In genomic region chr11:6587249-6587940, GRCm38 (mm10) we compare ENCODE assay signal across 15 mouse cellular contexts. TPM values are rescaled to one million over a fixed set of nuclear protein-coding genes. Genes with fewer than 3 reads are reported as not detected.
A peak's percentile ranks its signal among the peaks of the same experiment; 100 is the strongest.
DNase-seq lines count a peak whose midpoint lies in the region; ATAC-seq and TF ChIP-seq lines count a peak whose summit lies in the region.
"Had no signal": no experiment of that assay in that cellular context is flagged by ENCODE, and none has a peak within 500 bp of the region (broad histone marks: within the 10 kb centered on the region; RNA-seq: fewer than 3 reads in every experiment).

No protein-coding gene starts in this region.

- 61% methylated on average over 7 of the region's 7 CpGs for WGBS in heart, postnatal 0 days
- WGBS in heart, embryonic 12.5 days = 82% methylated on average over 7 of the region's 7 CpGs
- 72% methylated on average over 7 of the region's 7 CpGs for WGBS in intestine, embryonic 16.5 days
- 95% methylated on average over 7 of the region's 7 CpGs for WGBS in forebrain, embryonic 13.5 days
- WGBS in neural tube, embryonic 15.5 days = 92% methylated on average over 7 of the region's 7 CpGs

- no peak for TF ChIP-seq EP300 in heart, postnatal 0 days (IDR thresholded peaks at IDR 0.05; ENCODE audit: low read depth)

- peak; percentile 31; the same call in 1 of the 2 replicates for ATAC-seq in heart, postnatal 0 days (ENCODE audit: insufficient read depth, low read depth)
- no peak for ATAC-seq in heart, embryonic 12.5 days (ENCODE audit: insufficient number of reproducible peaks, low FRiP score)
- peak; percentile 71; the same call in 1 of the 2 replicates for ATAC-seq in intestine, embryonic 16.5 days
- ATAC-seq in forebrain, embryonic 13.5 days = no peak
- ATAC-seq in neural tube, embryonic 15.5 days (ENCODE audit: low FRiP score) = no peak
- ATAC-seq: forebrain, embryonic 16.5 days had no signal

- H3K27me3 ChIP-seq in heart, postnatal 0 days (ENCODE audit: control insufficient read depth, insufficient read depth, low read length) = no peaks in the 10 kb centered on the region
- H3K27me3 ChIP-seq in heart, embryonic 12.5 days (replicated peaks) = no peaks in the 10 kb centered on the region
- no peaks in the 10 kb centered on the region for H3K27me3 ChIP-seq in intestine, embryonic 16.5 days (replicated peaks; ENCODE audit: control insufficient read depth, insufficient read depth, low read length)
- H3K27me3 ChIP-seq in forebrain, embryonic 13.5 days = no peaks in the 10 kb centered on the region
- H3K27me3 ChIP-seq in neural tube, embryonic 15.5 days (replicated peaks) = no peaks in the 10 kb centered on the region
- H3K27me3 ChIP-seq: hindbrain, embryonic 12.5 days had no signal

- H3K27ac ChIP-seq in heart, postnatal 0 days (ENCODE audit: low read depth) = peak overlapping the region; percentile 0; the same call in 1 of the 2 replicates
- no peak overlapping the region for H3K27ac ChIP-seq in heart, embryonic 12.5 days (ENCODE audit: poor library complexity, severe bottlenecking)
- H3K27ac ChIP-seq in intestine, embryonic 16.5 days (ENCODE audit: low read length) = peak overlapping the region; percentile 73
- no peak overlapping the region for H3K27ac ChIP-seq in forebrain, embryonic 13.5 days
- H3K27ac ChIP-seq in neural tube, embryonic 15.5 days (replicated peaks) = no peak overlapping the region
- H3K27ac ChIP-seq: hindbrain, embryonic 12.5 days had no signal

- no peak overlapping the region for H3K9ac ChIP-seq in heart, postnatal 0 days (replicated peaks; ENCODE audit: low read depth, low read length)
- no peak overlapping the region for H3K9ac ChIP-seq in heart, embryonic 12.5 days
- H3K9ac ChIP-seq in intestine, embryonic 16.5 days (ENCODE audit: low read depth, low read length) = no peak overlapping the region
- no peak overlapping the region for H3K9ac ChIP-seq in forebrain, embryonic 13.5 days
- no peak overlapping the region for H3K9ac ChIP-seq in neural tube, embryonic 15.5 days (replicated peaks)
- H3K9ac ChIP-seq: hindbrain, embryonic 12.5 days had no signal

- no peak for TF ChIP-seq CTCF in heart, postnatal 0 days (IDR thresholded peaks at IDR 0.05; ENCODE audit: low read depth)

- no peaks in the 10 kb centered on the region for H3K9me3 ChIP-seq in heart, postnatal 0 days (replicated peaks; ENCODE audit: control insufficient read depth, low read length)
- no peaks in the 10 kb centered on the region for H3K9me3 ChIP-seq in heart, embryonic 12.5 days (replicated peaks)
- H3K9me3 ChIP-seq in intestine, embryonic 16.5 days (ENCODE audit: control insufficient read depth, low read length) = no peaks in the 10 kb centered on the region
- H3K9me3 ChIP-seq in forebrain, embryonic 13.5 days (replicated peaks) = no peaks in the 10 kb centered on the region
- H3K9me3 ChIP-seq in neural tube, embryonic 15.5 days (replicated peaks) = no peaks in the 10 kb centered on the region
- H3K9me3 ChIP-seq: hindbrain, embryonic 12.5 days had no signal

- no peak overlapping the region for H3K4me3 ChIP-seq in heart, postnatal 0 days (ENCODE audit: low read depth, low read length)
- H3K4me3 ChIP-seq in heart, embryonic 12.5 days = no peak overlapping the region
- no peak overlapping the region for H3K4me3 ChIP-seq in intestine, embryonic 16.5 days (ENCODE audit: low read length)
- H3K4me3 ChIP-seq in forebrain, embryonic 13.5 days = no peak overlapping the region
- H3K4me3 ChIP-seq in neural tube, embryonic 15.5 days (replicated peaks) = no peak overlapping the region
- H3K4me3 ChIP-seq: hindbrain, embryonic 12.5 days had no signal

- no peak for DNase-seq in heart, postnatal 0 days (ENCODE audit: low spot score)
- DNase-seq in A20 (ENCODE audit: low read depth, low spot score) = peak; percentile 91
- peak; percentile 89 for DNase-seq in cerebellum, adult 11-12 months
- no peak for DNase-seq in thymus, postnatal 4 days
- DNase-seq: lung, postnatal 14 days; thymus, adult 18-20 months had no signal

- peaks cover 6% of the 10 kb centered on the region; the same call in 1 of the 2 replicates for H3K4me1 ChIP-seq in heart, postnatal 0 days (ENCODE audit: control insufficient read depth, insufficient read depth)
- H3K4me1 ChIP-seq in heart, embryonic 12.5 days (replicated peaks) = peaks cover 19% of the 10 kb centered on the region
- no peaks in the 10 kb centered on the region; the same call in 1 of the 2 replicates for H3K4me1 ChIP-seq in intestine, embryonic 16.5 days (ENCODE audit: control insufficient read depth, insufficient read depth, low read length)
- no peaks in the 10 kb centered on the region for H3K4me1 ChIP-seq in forebrain, embryonic 13.5 days
- no peaks in the 10 kb centered on the region for H3K4me1 ChIP-seq in neural tube, embryonic 15.5 days
- H3K4me1 ChIP-seq: hindbrain, embryonic 12.5 days had no signal

- peaks cover 44% of the 10 kb centered on the region for H3K36me3 ChIP-seq in heart, postnatal 0 days (replicated peaks; ENCODE audit: control insufficient read depth, insufficient read depth, low read length)
- peaks cover 77% of the 10 kb centered on the region for H3K36me3 ChIP-seq in heart, embryonic 12.5 days
- H3K36me3 ChIP-seq in intestine, embryonic 16.5 days (ENCODE audit: control insufficient read depth, insufficient read depth, low read length) = peaks cover 32% of the 10 kb centered on the region
- H3K36me3 ChIP-seq in forebrain, embryonic 13.5 days (ENCODE audit: poor library complexity, severe bottlenecking) = peaks cover 72% of the 10 kb centered on the region
- peaks cover 45% of the 10 kb centered on the region for H3K36me3 ChIP-seq in neural tube, embryonic 15.5 days

- H3K4me2 ChIP-seq in heart, postnatal 0 days (ENCODE audit: low read depth, low read length) = no peak overlapping the region
- H3K4me2 ChIP-seq in heart, embryonic 12.5 days = no peak overlapping the region
- H3K4me2 ChIP-seq in intestine, embryonic 16.5 days (ENCODE audit: low read depth, low read length) = no peak overlapping the region
- H3K4me2 ChIP-seq in forebrain, embryonic 13.5 days = no peak overlapping the region
- no peak overlapping the region for H3K4me2 ChIP-seq in neural tube, embryonic 15.5 days
- H3K4me2 ChIP-seq: hindbrain, embryonic 12.5 days had no signal

RNA-seq across cellular contexts. Expression of gene Nacad, which starts 18.5 kb away (rescaled TPM):
- total RNA-seq in heart, postnatal 0 days (2014; rRNA removed; ENCODE audit: low replicate concordance) = 0.95 and 2.5 TPM in 2 replicates
- 1.2 TPM in 2 replicates for polyA plus RNA-seq in heart, postnatal 0 days (2015; fragmentation: Nextera tagmentation; extraction: Ambion mirVana)
- 0.60 and 2.0 TPM in 2 replicates for polyA plus RNA-seq in heart, embryonic 12.5 days (2016; fragmentation: Nextera tagmentation; extraction: Ambion mirVana)
- polyA plus RNA-seq in intestine, embryonic 16.5 days (2015; fragmentation: Nextera tagmentation; extraction: Ambion mirVana) = 5.5 and 7.1 TPM in 2 replicates
- polyA plus RNA-seq in forebrain, embryonic 13.5 days (2015; fragmentation: Nextera tagmentation; extraction: Ambion mirVana) = 50.1 and 62.2 TPM in 2 replicates
- 66.7 and 78.2 TPM in 2 replicates for polyA plus RNA-seq in neural tube, embryonic 15.5 days (2015; fragmentation: Nextera tagmentation; extraction: Ambion mirVana)

RNA-seq across cellular contexts. Expression of gene Tbrg4, which starts 38.5 kb away (rescaled TPM):
- total RNA-seq in heart, postnatal 0 days (2014; rRNA removed; ENCODE audit: low replicate concordance) = 62.5 and 82.9 TPM in 2 replicates
- 52.5 and 65.8 TPM in 2 replicates for polyA plus RNA-seq in heart, postnatal 0 days (2015; fragmentation: Nextera tagmentation; extraction: Ambion mirVana)
- polyA plus RNA-seq in heart, embryonic 12.5 days (2016; fragmentation: Nextera tagmentation; extraction: Ambion mirVana) = 49.9 and 52.5 TPM in 2 replicates
- polyA plus RNA-seq in intestine, embryonic 16.5 days (2015; fragmentation: Nextera tagmentation; extraction: Ambion mirVana) = 64.0 and 64.2 TPM in 2 replicates
- 32.1 and 36.5 TPM in 2 replicates for polyA plus RNA-seq in forebrain, embryonic 13.5 days (2015; fragmentation: Nextera tagmentation; extraction: Ambion mirVana)
- polyA plus RNA-seq in neural tube, embryonic 15.5 days (2015; fragmentation: Nextera tagmentation; extraction: Ambion mirVana) = 34.2 and 39.9 TPM in 2 replicates

RNA-seq across cellular contexts. Expression of gene Ccm2, which starts 40.7 kb away (rescaled TPM):
- 54.4 and 56.9 TPM in 2 replicates for total RNA-seq in heart, postnatal 0 days (2014; rRNA removed; ENCODE audit: low replicate concordance)
- 38.4 and 41.9 TPM in 2 replicates for polyA plus RNA-seq in heart, postnatal 0 days (2015; fragmentation: Nextera tagmentation; extraction: Ambion mirVana)
- polyA plus RNA-seq in heart, embryonic 12.5 days (2016; fragmentation: Nextera tagmentation; extraction: Ambion mirVana) = 61.2 and 64.1 TPM in 2 replicates
- 67.7 and 69.9 TPM in 2 replicates for polyA plus RNA-seq in intestine, embryonic 16.5 days (2015; fragmentation: Nextera tagmentation; extraction: Ambion mirVana)
- 82.2 and 90.5 TPM in 2 replicates for polyA plus RNA-seq in forebrain, embryonic 13.5 days (2015; fragmentation: Nextera tagmentation; extraction: Ambion mirVana)
- polyA plus RNA-seq in neural tube, embryonic 15.5 days (2015; fragmentation: Nextera tagmentation; extraction: Ambion mirVana) = 96.2 and 107 TPM in 2 replicates

RNA-seq across cellular contexts. Expression of gene Wap, which starts 51.0 kb away (rescaled TPM):
- not detected in 2 replicates for total RNA-seq in heart, postnatal 0 days (2014; rRNA removed; ENCODE audit: low replicate concordance)
- polyA plus RNA-seq in heart, postnatal 0 days (2015; fragmentation: Nextera tagmentation; extraction: Ambion mirVana) = not detected in 2 replicates
- polyA plus RNA-seq in heart, embryonic 12.5 days (2016; fragmentation: Nextera tagmentation; extraction: Ambion mirVana) = not detected in 2 replicates
- polyA plus RNA-seq in intestine, embryonic 16.5 days (2015; fragmentation: Nextera tagmentation; extraction: Ambion mirVana) = not detected in 2 replicates
- polyA plus RNA-seq in forebrain, embryonic 13.5 days (2015; fragmentation: Nextera tagmentation; extraction: Ambion mirVana) = not detected in 2 replicates
- not detected in 2 replicates for polyA plus RNA-seq in neural tube, embryonic 15.5 days (2015; fragmentation: Nextera tagmentation; extraction: Ambion mirVana)
- total RNA-seq: left cerebral cortex, postnatal 36 days had no signal
- polyA plus RNA-seq: embryonic facial prominence, embryonic 11.5 days; forebrain, embryonic 16.5 days; hindbrain, embryonic 12.5 days; large intestine, adult 2 months had no signal

Comparison
In these comparisons a context has a peak if more than half of its experiments do, and no peak if none do; other contexts are left out.
1. ATAC-seq: peak in heart, postnatal 0 days (single experiment) and intestine, embryonic 16.5 days (single experiment); none in heart, embryonic 12.5 days (single experiment), forebrain, embryonic 13.5 days (single experiment) and neural tube, embryonic 15.5 days (single experiment).
2. H3K27ac ChIP-seq: peak in heart, postnatal 0 days (single experiment) and intestine, embryonic 16.5 days (single experiment); none in heart, embryonic 12.5 days (single experiment), forebrain, embryonic 13.5 days (single experiment) and neural tube, embryonic 15.5 days (single experiment).
3. DNase-seq: peak in A20 (single experiment) and cerebellum, adult 11-12 months (single experiment); none in heart, postnatal 0 days (single experiment) and thymus, postnatal 4 days (single experiment).